Mouse (Mus musculus): ENCODE results near the gene Kbtbd12. TPM values are rescaled to one million over a fixed set of nuclear protein-coding genes. Genes with fewer than 3 reads are reported as not detected.

Kbtbd12 gene
- 0.49 TPM for polyA plus RNA-seq (2014; fragmentation: Illumina TruSeq; extraction: RNeasy Lipid Tissue Mini Kit (QIAGEN cat#74804); ENCODE audit: low read depth, low replicate concordance)

DNA sequence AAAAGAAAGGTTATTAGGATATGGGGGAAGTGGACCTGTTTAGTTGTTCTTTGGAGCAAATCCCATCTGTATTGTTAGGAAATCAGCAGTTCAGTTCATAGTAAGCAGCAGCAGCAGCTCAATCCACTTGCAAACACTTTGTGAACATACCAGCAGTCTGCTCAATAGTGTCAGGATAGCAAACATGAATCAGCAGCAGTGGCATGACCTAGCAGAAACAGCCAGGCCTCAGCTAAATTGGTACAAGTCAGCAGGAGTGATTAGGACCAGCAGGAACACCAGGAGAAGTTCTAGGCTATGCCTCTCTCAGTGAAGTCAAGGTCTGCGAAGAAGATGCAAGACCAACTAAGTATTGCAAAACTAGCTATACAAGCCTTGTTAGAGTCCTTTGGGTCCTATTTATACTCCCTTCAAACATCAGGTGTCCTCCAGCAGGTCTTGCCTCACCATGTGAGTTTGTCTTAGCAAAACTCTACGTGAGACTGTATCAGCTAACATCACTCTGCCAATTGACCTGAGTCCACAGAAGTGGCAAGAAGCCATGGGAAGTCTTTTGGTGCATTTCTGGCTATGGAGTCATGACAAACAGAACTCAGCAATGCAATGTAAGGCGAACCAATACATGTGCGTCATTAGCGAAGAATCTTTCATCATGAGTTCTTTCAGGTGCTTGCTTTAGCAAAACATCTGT is at the start of gene Kbtbd12:
Kbtbd12 (minus strand) TSS at position 340 of the 691 bp plus-strand sequence.

DNA sequence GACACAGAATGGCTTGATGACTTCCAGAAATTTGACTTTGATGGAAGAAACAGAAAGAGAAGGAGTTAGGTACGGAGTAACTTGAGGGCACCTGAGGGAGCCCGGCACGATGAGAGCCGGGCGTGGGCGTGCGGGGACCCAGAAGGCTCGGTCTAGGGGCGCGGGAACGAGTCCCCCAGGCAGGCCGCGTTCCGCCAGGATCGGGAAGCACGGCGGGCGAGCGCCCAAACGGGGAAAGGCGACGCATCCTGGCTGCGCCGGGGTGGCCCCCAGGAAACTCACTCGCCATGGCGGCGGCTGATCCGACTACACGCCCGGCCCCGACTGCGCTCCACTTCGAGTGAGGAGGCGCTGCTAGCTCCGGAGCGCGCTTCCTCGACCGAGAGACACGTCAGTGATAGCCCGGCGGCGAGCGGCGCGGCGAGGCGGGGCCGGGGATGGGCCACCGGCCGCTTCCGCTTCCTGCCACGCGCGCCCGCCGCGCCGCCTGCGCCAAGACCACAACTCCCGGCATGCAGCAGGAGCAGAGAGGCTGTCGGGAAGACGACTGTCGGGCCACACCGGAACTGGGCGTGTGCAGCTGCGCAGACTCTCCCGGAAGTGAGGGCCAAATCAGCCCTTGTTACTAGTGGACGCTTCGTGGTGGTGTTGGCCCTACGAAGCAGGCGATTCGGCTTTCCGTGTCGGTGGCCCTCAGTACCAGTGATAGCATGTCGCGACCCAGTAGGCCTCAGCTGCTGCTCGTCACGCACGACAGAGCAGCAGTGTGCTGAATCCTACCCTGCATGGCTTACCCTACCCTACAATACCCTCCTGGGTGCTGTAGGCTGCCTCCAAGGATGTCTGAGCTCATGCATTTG is 119.1 kb downstream of the Kbtbd12 start, which contains the start of gene Sec61a1:
Sec61a1 (minus strand) TSS at position 502 of the 860 bp plus-strand sequence.

Other genes with a start within 250 kb of the Kbtbd12 start
- 2.1 TPM for gene Eefsec, start 191.4 kb downstream of the Kbtbd12 start, polyA plus RNA-seq (2014; fragmentation: Illumina TruSeq; extraction: RNeasy Lipid Tissue Mini Kit (QIAGEN cat#74804); ENCODE audit: low read depth, low replicate concordance)
- gene Ruvbl1, start 172.5 kb downstream of the Kbtbd12 start, polyA plus RNA-seq (2014; fragmentation: Illumina TruSeq; extraction: RNeasy Lipid Tissue Mini Kit (QIAGEN cat#74804); ENCODE audit: low read depth, low replicate concordance): 8.9 TPM
- 78.4 TPM for gene Sec61a1, start 119.0 kb downstream of the Kbtbd12 start, polyA plus RNA-seq (2014; fragmentation: Illumina TruSeq; extraction: RNeasy Lipid Tissue Mini Kit (QIAGEN cat#74804); ENCODE audit: low read depth, low replicate concordance)
- gene Mgll, start 86.5 kb upstream of the Kbtbd12 start, polyA plus RNA-seq (2014; fragmentation: Illumina TruSeq; extraction: RNeasy Lipid Tissue Mini Kit (QIAGEN cat#74804); ENCODE audit: low read depth, low replicate concordance): 7.3 TPM
- gene Abtb1, start 204.0 kb upstream of the Kbtbd12 start, polyA plus RNA-seq (2014; fragmentation: Illumina TruSeq; extraction: RNeasy Lipid Tissue Mini Kit (QIAGEN cat#74804); ENCODE audit: low read depth, low replicate concordance): 0.49 TPM
- not detected for gene Podxl2, start 237.1 kb upstream of the Kbtbd12 start, polyA plus RNA-seq (2014; fragmentation: Illumina TruSeq; extraction: RNeasy Lipid Tissue Mini Kit (QIAGEN cat#74804); ENCODE audit: low read depth, low replicate concordance)